Mouse (Mus musculus) neural tube, embryonic 11.5 days (tissue): ENCODE results near the gene Hmces. TPM values are rescaled to one million over a fixed set of nuclear protein-coding genes. Genes with fewer than 3 reads are reported as not detected.

Source experiments
- ATAC-seq: fragments of 200-750 bp; cut with Nextera tagmentation; 2 replicates; pipeline ENCODE4 v1.8.0; 2017; ENCODE audit warnings: moderate number of reproducible peaks, mild to moderate bottlenecking, moderate TSS enrichment, moderate library complexity; ENCODE audit not compliant: insufficient read depth, low FRiP score, low TSS enrichment
- DNase-seq: peaks from one replicate; pipeline ENCODE4 v3.0.0-alpha.2; 2015; ENCODE audit warnings: low spot score
- H3K27ac ChIP-seq: fragments of 300-500 bp; sonication (generic); 2 replicates; pipeline ENCODE4 v1.5.1; 2014; ENCODE audit warnings: low read depth, mild to moderate bottlenecking, low read length
- H3K27me3 ChIP-seq: fragments of 300-500 bp; sonication (generic); 2 replicates; pipeline ENCODE4 v1.6.1; 2014; ENCODE audit warnings: mild to moderate bottlenecking, low read length, mixed read lengths; ENCODE audit not compliant: control insufficient read depth, insufficient read depth
- H3K36me3 ChIP-seq: fragments of 300-500 bp; sonication (generic); 2 replicates; pipeline ENCODE4 v1.6.1; 2014; ENCODE audit warnings: mild to moderate bottlenecking, low read length, moderate library complexity, mixed read lengths; ENCODE audit not compliant: control insufficient read depth, insufficient read depth
- H3K4me1 ChIP-seq: fragments of 300-500 bp; sonication (generic); 2 replicates; pipeline ENCODE4 v1.6.1; 2014; ENCODE audit warnings: low read length, mixed read lengths; ENCODE audit not compliant: control insufficient read depth, insufficient read depth
- H3K4me2 ChIP-seq: fragments of 300-500 bp; sonication (generic); 2 replicates; pipeline ENCODE4 v1.6.1; 2014; ENCODE audit warnings: low read depth, mild to moderate bottlenecking, moderate library complexity
- H3K4me3 ChIP-seq: fragments of 300-500 bp; sonication (generic); 2 replicates; pipeline ENCODE4 v1.5.1; 2014; ENCODE audit warnings: low read depth, low read length
- H3K9ac ChIP-seq: fragments of 300-500 bp; sonication (generic); 2 replicates; pipeline ENCODE4 v1.6.1; 2014; ENCODE audit warnings: mild to moderate bottlenecking, low read length
- H3K9me3 ChIP-seq: fragments of 300-500 bp; sonication (generic); 2 replicates; pipeline ENCODE4 v1.6.1; 2016; ENCODE audit warnings: low read length; ENCODE audit not compliant: control insufficient read depth
- WGBS: fragments of 180-500 bp; shearing (Covaris S2); extraction: QIAGEN DNeasy Blood & Tissue Kit; methylation state at CpG from one replicate; pipeline ENCODE4 v1.1.7; 2014; 5-methylcytosine and 5-hydroxymethylcytosine counted together
- polyA plus RNA-seq: library from polyadenylated mRNA; unstranded; fragments of >200 nt; fragmentation: Nextera tagmentation; extraction: Ambion mirVana; gene quantifications from 2 replicates; pipeline ENCODE4 v1.2.1, GENCODE M21; 2014

The Hmces gene
- polyA plus RNA-seq: 44.7 and 49.0 TPM in 2 replicates

DNA sequence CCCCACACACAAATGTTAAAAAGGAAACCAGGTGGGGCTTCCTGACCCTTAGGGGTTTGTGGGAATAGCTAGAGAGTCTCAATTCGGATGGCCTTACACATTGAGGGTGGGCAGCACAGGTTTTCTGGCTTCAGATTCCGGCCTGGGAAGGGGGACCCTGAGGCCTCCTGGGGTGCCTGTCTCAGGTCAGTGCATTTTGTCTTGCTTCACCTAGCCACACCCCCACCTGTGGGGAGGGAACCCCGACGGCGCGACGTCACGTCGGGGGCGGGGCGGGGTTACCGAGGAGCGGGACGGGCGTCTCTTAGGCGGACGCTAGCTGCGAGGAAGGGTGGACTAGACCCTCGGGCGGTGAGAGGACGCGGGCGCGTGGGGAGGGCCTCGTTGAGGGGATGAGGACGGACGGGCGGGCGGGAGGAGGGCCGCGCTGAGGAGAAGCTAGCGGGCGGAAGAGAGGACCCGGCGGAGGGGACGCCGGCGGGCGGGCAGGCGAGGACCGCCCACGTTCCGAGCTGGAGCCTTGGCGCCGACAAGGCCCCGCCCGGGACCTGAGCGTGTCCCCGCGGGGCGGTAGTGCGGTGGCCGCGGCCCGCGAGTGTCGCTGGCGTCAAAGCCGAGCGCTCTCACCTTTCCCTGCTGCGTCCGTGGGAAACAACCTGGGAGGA lies at the start of gene Hmces:
Hmces (plus strand) TSS at position 275 of the 665 bp plus-strand sequence.
- peak within 1 kb of the TSS; percentile 77 for H3K4me3 ChIP-seq
- ATAC-seq (peak; percentile 82), DNase-seq (peak; percentile 78)
- H3K27me3 ChIP-seq: no peaks in the 10 kb centered on the region
- no peaks in the 10 kb centered on the region for H3K9me3 ChIP-seq
- under 1% methylated on average over 49 of the region's 62 CpGs for WGBS
- H3K9ac ChIP-seq: peak within 1 kb of the TSS; percentile 82
- peaks cover 7% of the 10 kb centered on the region; the same call in 1 of the 2 replicates for H3K4me1 ChIP-seq
- H3K4me2 ChIP-seq: peak within 1 kb of the TSS; percentile 91
- peaks cover 7% of the 10 kb centered on the region; the same call in 1 of the 2 replicates for H3K36me3 ChIP-seq
- H3K27ac ChIP-seq: peak within 1 kb of the TSS; percentile 21; the same call in 1 of the 2 replicates

GRCm38 (mm10) chr6:87866211-87866610 lies 47.5 kb upstream of the Hmces start:
- Histone ChIP-seq H3K27ac (no peak overlapping the region), H3K4me3 (no peak overlapping the region), H3K4me1 (no peaks in the 10 kb centered on the region), H3K27me3 (no peaks in the 10 kb centered on the region), H3K36me3 (no peaks in the 10 kb centered on the region), H3K9me3 (no peaks in the 10 kb centered on the region), H3K9ac (no peak overlapping the region), H3K4me2 (no peak overlapping the region)
- WGBS: 79% methylated on average over 6 of the region's 6 CpGs
- ATAC-seq (no peak), DNase-seq (no peak)

DNA sequence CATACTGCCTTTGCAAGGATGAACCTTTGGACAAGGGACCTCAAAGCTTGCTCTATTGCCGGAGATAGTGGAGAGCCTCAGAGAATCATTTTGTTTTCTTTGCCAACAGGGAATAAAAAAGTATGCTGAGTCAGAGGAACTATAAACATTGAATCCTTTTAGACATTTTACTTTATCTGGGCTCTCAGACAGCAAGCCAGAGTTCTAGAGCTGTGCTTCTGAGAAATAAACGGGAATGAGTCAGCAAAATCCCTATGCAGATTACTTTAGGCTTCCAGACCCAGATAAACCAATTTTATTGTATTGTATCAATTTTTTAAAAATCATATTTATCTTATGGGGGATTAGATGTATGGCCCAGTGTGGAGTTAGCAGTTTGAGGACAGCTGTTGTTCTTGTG lies 46.5 kb upstream of the Hmces start:
- no peak overlapping the region for H3K27ac ChIP-seq
- H3K4me1 ChIP-seq: no peaks in the 10 kb centered on the region
- no peaks in the 10 kb centered on the region for H3K36me3 ChIP-seq
- no peak overlapping the region for H3K4me3 ChIP-seq
- WGBS: 77% methylated on average over 2 of the region's 2 CpGs
- DNase-seq (no peak), ATAC-seq (no peak)
- H3K4me2 ChIP-seq: no peak overlapping the region
- no peak overlapping the region for H3K9ac ChIP-seq
- no peaks in the 10 kb centered on the region for H3K9me3 ChIP-seq
- no peaks in the 10 kb centered on the region for H3K27me3 ChIP-seq

GRCm38 (mm10) chr6:87868871-87869506 lies 44.7 kb upstream of the Hmces start:
- ATAC-seq (no peak), DNase-seq (no peak)
- Histone ChIP-seq H3K27ac (no peak overlapping the region), H3K36me3 (no peaks in the 10 kb centered on the region), H3K27me3 (no peaks in the 10 kb centered on the region), H3K9me3 (no peaks in the 10 kb centered on the region), H3K9ac (no peak overlapping the region), H3K4me2 (no peak overlapping the region), H3K4me3 (no peak overlapping the region), H3K4me1 (no peaks in the 10 kb centered on the region)
- WGBS: 78% methylated on average over 9 of the region's 9 CpGs

DNA sequence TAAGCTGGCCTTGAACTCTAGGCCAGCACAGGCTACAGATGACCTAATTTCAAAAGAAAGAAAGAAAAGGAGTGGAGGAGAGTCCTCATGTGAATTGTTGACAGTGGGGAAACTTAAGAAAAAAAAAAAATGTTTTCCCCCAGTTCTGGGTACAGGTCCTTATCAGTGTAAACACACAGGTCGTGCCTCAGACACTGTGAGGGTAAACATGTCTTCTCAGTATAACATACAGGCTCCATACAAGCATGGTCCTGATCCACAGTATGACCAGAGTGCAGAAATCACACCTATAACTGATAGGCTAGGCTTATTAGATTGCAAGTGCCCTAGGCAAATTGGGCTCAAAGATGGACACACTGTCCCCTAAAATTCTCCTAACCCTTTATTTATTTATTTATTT lies 43.3 kb upstream of the Hmces start:
- Histone ChIP-seq H3K27ac (no peak overlapping the region), H3K4me1 (no peaks in the 10 kb centered on the region), H3K27me3 (no peaks in the 10 kb centered on the region), H3K36me3 (no peaks in the 10 kb centered on the region), H3K9me3 (no peaks in the 10 kb centered on the region), H3K4me2 (no peak overlapping the region), H3K4me3 (no peak overlapping the region), H3K9ac (no peak overlapping the region)
- 83% methylated on average over 1 of the region's 1 CpGs for whole genome bisulfite sequencing
- DNase-seq: no peak
- ATAC-seq: no peak

- H3K4me3 ChIP-seq: no peak overlapping the region
- H3K4me1 ChIP-seq: no peaks in the 10 kb centered on the region
- no peak for ATAC-seq
- no peak overlapping the region for H3K27ac ChIP-seq
- DNase-seq: no peak
- no peaks in the 10 kb centered on the region for H3K27me3 ChIP-seq
- H3K4me2 ChIP-seq: no peak overlapping the region
- H3K9me3 ChIP-seq: no peaks in the 10 kb centered on the region
- no peaks in the 10 kb centered on the region for H3K36me3 ChIP-seq
- WGBS: 92% methylated on average over 7 of the region's 7 CpGs
- H3K9ac ChIP-seq: no peak overlapping the region
These were observed 42.5 kb upstream of the Hmces start for GRCm38 (mm10) chr6:87871240-87871639.

DNA sequence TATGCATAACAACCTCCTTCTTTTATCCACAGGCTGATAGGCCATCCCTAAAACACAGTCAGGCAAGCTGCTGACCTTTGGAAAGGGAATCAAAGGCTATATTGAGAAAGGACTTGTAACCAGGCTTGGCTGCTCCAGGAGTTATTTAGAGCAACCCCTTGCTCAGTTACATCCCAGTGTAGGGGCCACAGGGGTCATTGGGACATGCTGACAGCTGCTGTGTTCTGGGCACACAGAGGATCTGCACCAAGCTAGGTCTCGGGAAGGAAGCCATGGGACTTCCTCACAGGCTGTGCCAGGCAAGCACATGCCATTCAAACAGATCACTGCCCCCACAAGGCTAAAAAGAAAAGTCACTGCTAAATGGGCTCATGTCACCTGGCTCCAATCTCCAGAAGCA lies 40.6 kb upstream of the Hmces start:
- H3K9ac ChIP-seq: no peak overlapping the region
- H3K27ac ChIP-seq: no peak overlapping the region
- no peaks in the 10 kb centered on the region for H3K9me3 ChIP-seq
- H3K4me2 ChIP-seq: no peak overlapping the region
- 59% methylated on average over 1 of the region's 1 CpGs for WGBS
- no peaks in the 10 kb centered on the region for H3K4me1 ChIP-seq
- ATAC-seq (no peak), DNase-seq (no peak)
- no peaks in the 10 kb centered on the region for H3K36me3 ChIP-seq
- no peak overlapping the region for H3K4me3 ChIP-seq
- H3K27me3 ChIP-seq: no peaks in the 10 kb centered on the region

- no peak for ATAC-seq
- 95% methylated on average over 2 of the region's 2 CpGs for WGBS
These were observed 39.8 kb upstream of the Hmces start for GRCm38 (mm10) chr6:87873963-87874362.

GRCm38 (mm10) chr6:87875083-87875482 lies 38.7 kb upstream of the Hmces start:
- Histone ChIP-seq H3K4me1 (no peaks in the 10 kb centered on the region), H3K4me3 (no peak overlapping the region), H3K27me3 (no peaks in the 10 kb centered on the region), H3K4me2 (no peak overlapping the region), H3K9ac (no peak overlapping the region), H3K36me3 (no peaks in the 10 kb centered on the region), H3K27ac (no peak overlapping the region), H3K9me3 (no peaks in the 10 kb centered on the region)
- DNase-seq (no peak), ATAC-seq (no peak)
- WGBS: 81% methylated on average over 1 of the region's 1 CpGs

More at GRCm38 (mm10) chr6:87873963-87874362, 39.8 kb upstream of the Hmces start:
- Histone ChIP-seq H3K27ac (no peak overlapping the region), H3K36me3 (no peaks in the 10 kb centered on the region), H3K9ac (no peak overlapping the region), H3K4me3 (no peak overlapping the region), H3K4me1 (no peaks in the 10 kb centered on the region), H3K9me3 (no peaks in the 10 kb centered on the region), H3K4me2 (no peak overlapping the region), H3K27me3 (no peaks in the 10 kb centered on the region)
- no peak for DNase-seq
